In genomic region chr11:106681138-106681537, GRCm38 (mm10) we compare ENCODE assay signal across 21 mouse cellular contexts.
A peak's percentile ranks its signal among the peaks of the same experiment; 100 is the strongest.
DNase-seq lines count a peak whose midpoint lies in the region; ATAC-seq lines count a peak whose summit lies in the region.
"Had no signal": no experiment of that assay in that cellular context is flagged by ENCODE, and none has a peak within 500 bp of the region (broad histone marks: within the 10 kb centered on the region; RNA-seq: fewer than 3 reads in every experiment).

No protein-coding gene starts in this region.

- no peaks in the 10 kb centered on the region for H3K27me3 ChIP-seq in forebrain, embryonic 15.5 days
- H3K27me3 ChIP-seq: embryonic facial prominence, embryonic 13.5 days; forebrain, embryonic 13.5 days; heart, embryonic 12.5 days; hindbrain, embryonic 12.5 days had no signal

- WGBS in forebrain, embryonic 15.5 days = 93% methylated on average over 6 of the region's 6 CpGs

- peak; percentile 89 for DNase-seq in heart, adult 11 months
- no peak for DNase-seq in heart, postnatal 14 days
- DNase-seq in thymus, postnatal 14 days = no peak
- DNase-seq in right cerebral cortex, adult 2 months (ENCODE audit: low spot score in 2 of 2) = no peak
- DNase-seq: adrenal gland, postnatal 14 days; B cell, adult 2 months; cerebellum, adult 18-20 months; cerebellum, adult 9-11 months; cerebellum, postnatal 36 days; gastrocnemius, postnatal 10 days; heart, postnatal 4 days had no signal

- intact Hi-C loops in heart, postnatal 14 days (cut with DNase I) = loop anchor here (5.0 kb wide), 1 partner anchor 34 kb away; no protein-coding TSS in a partner anchor

- no peak overlapping the region for H3K9ac ChIP-seq in forebrain, embryonic 15.5 days (replicated peaks)
- H3K9ac ChIP-seq: embryonic facial prominence, embryonic 13.5 days; forebrain, embryonic 13.5 days; heart, embryonic 12.5 days; hindbrain, embryonic 12.5 days had no signal

- no peak overlapping the region for H3K27ac ChIP-seq in forebrain, embryonic 15.5 days (replicated peaks)
- H3K27ac ChIP-seq: embryonic facial prominence, embryonic 13.5 days; forebrain, embryonic 13.5 days; hindbrain, embryonic 12.5 days had no signal

- no peak overlapping the region for H3K4me3 ChIP-seq in forebrain, embryonic 15.5 days
- H3K4me3 ChIP-seq: embryonic facial prominence, embryonic 13.5 days; forebrain, embryonic 13.5 days; heart, embryonic 12.5 days; hindbrain, embryonic 12.5 days had no signal

- no peaks in the 10 kb centered on the region for H3K36me3 ChIP-seq in forebrain, embryonic 15.5 days
- H3K36me3 ChIP-seq: embryonic facial prominence, embryonic 13.5 days; G1E; hindbrain, embryonic 12.5 days had no signal

- peaks cover 21% of the 10 kb centered on the region for H3K4me1 ChIP-seq in forebrain, embryonic 15.5 days
- H3K4me1 ChIP-seq: embryonic facial prominence, embryonic 13.5 days; hindbrain, embryonic 12.5 days had no signal

- H3K4me2 ChIP-seq in forebrain, embryonic 15.5 days (replicated peaks) = no peak overlapping the region
- H3K4me2 ChIP-seq: embryonic facial prominence, embryonic 13.5 days; forebrain, embryonic 13.5 days; heart, embryonic 12.5 days; hindbrain, embryonic 12.5 days had no signal

- peak; percentile 33 for ATAC-seq in activated CD4-positive, CD25-positive, alpha-beta regulatory T cell, adult 4 months
- peak; percentile 22; the same call in 1 of the 2 replicates for ATAC-seq in monocyte, adult 5-6 weeks (replicated peaks; ENCODE audit: insufficient number of reproducible peaks, low FRiP score, low TSS enrichment, poor library complexity, severe bottlenecking)
- ATAC-seq in forebrain, embryonic 15.5 days (replicated peaks) = no peak
- ATAC-seq: forebrain, embryonic 13.5 days; hindbrain, embryonic 16.5 days; intestine, embryonic 16.5 days had no signal

- no peaks in the 10 kb centered on the region for H3K9me3 ChIP-seq in forebrain, embryonic 15.5 days
- H3K9me3 ChIP-seq: embryonic facial prominence, embryonic 13.5 days; forebrain, embryonic 13.5 days; G1E; heart, embryonic 12.5 days; hindbrain, embryonic 12.5 days had no signal
